Mouse (Mus musculus): Measurements from ENCODE around the gene Mthfsl. TPM values are rescaled to one million over a fixed set of nuclear protein-coding genes. Genes with fewer than 3 reads are reported as not detected.

Gene Mthfsl
- 2.0 and 3.0 TPM in 2 replicates for polyA plus RNA-seq (2012; ENCODE audit: low replicate concordance)

DNA sequence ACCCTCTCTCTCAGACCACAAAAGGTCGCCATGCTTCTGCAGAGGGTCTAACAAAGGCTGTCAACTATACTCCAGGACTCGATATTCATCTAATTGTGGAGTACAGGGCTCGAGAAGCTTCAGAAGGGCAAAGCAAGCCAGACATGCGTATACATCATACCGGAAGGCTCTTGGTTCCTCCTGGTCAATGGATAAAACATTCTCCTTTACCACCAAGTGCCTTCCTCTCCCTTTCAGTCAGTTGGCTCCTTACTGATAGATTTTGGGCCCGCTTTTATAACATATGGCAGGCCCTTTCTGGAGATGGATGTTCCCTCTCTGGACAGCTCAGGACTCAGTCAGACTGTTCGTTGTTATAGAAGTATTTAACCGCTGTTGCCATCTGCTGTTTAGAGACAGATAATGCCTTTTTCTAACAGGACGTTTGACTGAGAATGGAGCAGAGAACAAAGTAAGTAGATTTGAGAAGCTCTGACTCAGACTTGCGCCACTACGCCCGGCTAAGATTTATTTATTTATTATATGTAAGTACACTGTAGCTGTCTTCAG lies at the start of gene Mthfsl:
Gene Mthfsl, minus strand, starts transcription at position 308 of the 549 bp plus-strand sequence.

DNA sequence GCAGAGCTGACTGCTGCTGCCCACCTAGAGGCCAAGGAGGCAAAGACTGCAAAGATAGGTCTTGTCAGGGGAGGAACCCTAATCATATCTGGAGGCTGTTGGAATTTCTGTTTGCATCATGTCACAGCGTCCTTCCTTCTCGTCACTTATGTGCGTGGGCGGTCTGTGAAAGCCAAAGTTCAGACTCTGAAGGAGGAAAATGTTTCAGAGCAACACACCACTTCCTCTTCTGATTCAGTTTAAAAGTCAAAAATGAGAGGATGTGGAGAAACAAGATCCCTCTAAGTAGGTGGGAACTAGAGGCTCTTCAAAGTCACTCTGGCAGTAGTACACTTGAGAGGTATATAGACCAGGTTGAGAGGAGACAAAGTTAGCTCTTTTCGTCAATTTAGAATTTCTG lies 11.6 kb upstream of the Mthfsl start, which contains the start of gene Bcl2a1d:
Gene Bcl2a1d, minus strand, starts transcription at position 187 of the 400 bp plus-strand sequence.

Other genes starting within 250 kb of the Mthfsl start
- gene Syncrip, start 237.7 kb downstream of the Mthfsl start, polyA plus RNA-seq (2012; ENCODE audit: low replicate concordance), result 82.5 and 99.4 TPM in 2 replicates
- gene Zfp949, start 172.3 kb downstream of the Mthfsl start, polyA plus RNA-seq (2012; ENCODE audit: low replicate concordance), result 0.33 and 0.91 TPM in 2 replicates
- not detected in 2 replicates for gene Trim43a, start 139.4 kb downstream of the Mthfsl start, polyA plus RNA-seq (2012; ENCODE audit: low replicate concordance)
- gene Bcl2a1d, start 11.6 kb upstream of the Mthfsl start, polyA plus RNA-seq (2012; ENCODE audit: low replicate concordance), result 0.48 TPM in 1 of 2 replicates, not detected in the other
- gene Trim43c, start 118.9 kb upstream of the Mthfsl start, polyA plus RNA-seq (2012; ENCODE audit: low replicate concordance), result not detected in 2 replicates
- gene Bcl2a1a, start 236.6 kb upstream of the Mthfsl start, polyA plus RNA-seq (2012; ENCODE audit: low replicate concordance), result not detected in 2 replicates